Mouse (Mus musculus) layer of hippocampus, adult 8-10 months (tissue): Measurements from ENCODE around the gene Fhit. TPM values are rescaled to one million over a fixed set of nuclear protein-coding genes. Genes with fewer than 3 reads are reported as not detected.

ENCODE experiments used
- DNase-seq, 2 experiments: peaks; one replicate each; pipeline ENCODE4 v3.0.0; 2022; ENCODE audit warnings: low spot score in 2 of 2
- total RNA-seq, 4 experiments: library from RNA; stranded (reverse); gene quantifications; 2 replicates each; pipeline ENCODE4 v1.2.4; 2022

Gene Fhit
- total RNA-seq, 4 experiments from 2014 or later, result 3.7 to 5.6 (median 4.3) TPM

- DNase-seq, result no peak
These were observed 1439.8 kb downstream of the Fhit start for GRCm38 (mm10) chr14:9721917-9722472.

GRCm38 (mm10) chr14:9698621-9699020 is 1463.2 kb downstream of the Fhit start:
- no peak for DNase-seq

- DNase-seq, result no peak
These were observed 1464.7 kb downstream of the Fhit start for GRCm38 (mm10) chr14:9697101-9697500.

GRCm38 (mm10) chr14:9696004-9696403 is 1465.8 kb downstream of the Fhit start:
- no peak for DNase-seq

- no peak for DNase-seq
These were observed 1466.6 kb downstream of the Fhit start for GRCm38 (mm10) chr14:9695217-9695690.

GRCm38 (mm10) chr14:9688664-9689257 is 1473.1 kb downstream of the Fhit start:
- no peak for DNase-seq

GRCm38 (mm10) chr14:9684362-9684761 is 1477.5 kb downstream of the Fhit start:
- DNase-seq, result no peak

GRCm38 (mm10) chr14:9672728-9673127 is 1489.1 kb downstream of the Fhit start:
- no peak for DNase-seq

GRCm38 (mm10) chr14:9671776-9672175 is 1490.1 kb downstream of the Fhit start:
- DNase-seq, result no peak

GRCm38 (mm10) chr14:9669766-9670165 is 1492.1 kb downstream of the Fhit start:
- no peak for DNase-seq

GRCm38 (mm10) chr14:9658445-9658844 is 1503.4 kb downstream of the Fhit start:
- no peak for DNase-seq

- peak; percentile 33 to 35 for DNase-seq
These were observed 1510.4 kb downstream of the Fhit start for GRCm38 (mm10) chr14:9651417-9651816.

GRCm38 (mm10) chr14:9648416-9648815 is 1513.4 kb downstream of the Fhit start:
- peak; percentile 64 to 65 for DNase-seq

GRCm38 (mm10) chr14:9646233-9646632 is 1515.6 kb downstream of the Fhit start:
- DNase-seq, result no peak

- DNase-seq, result no peak
These were observed 1517.3 kb downstream of the Fhit start for GRCm38 (mm10) chr14:9644216-9645166.

- no peak for DNase-seq
These were observed 1518.1 kb downstream of the Fhit start for GRCm38 (mm10) chr14:9643700-9644099.

GRCm38 (mm10) chr14:9642628-9643027 is 1519.2 kb downstream of the Fhit start:
- no peak for DNase-seq

GRCm38 (mm10) chr14:9642068-9642467 is 1519.8 kb downstream of the Fhit start:
- no peak for DNase-seq

GRCm38 (mm10) chr14:9634247-9634991 is 1527.4 kb downstream of the Fhit start:
- DNase-seq, result no peak

- no peak for DNase-seq
These were observed 1529.3 kb downstream of the Fhit start for GRCm38 (mm10) chr14:9632537-9632936.
